8 mouse cellular contexts compared by ENCODE assay signal in the genomic region with DNA sequence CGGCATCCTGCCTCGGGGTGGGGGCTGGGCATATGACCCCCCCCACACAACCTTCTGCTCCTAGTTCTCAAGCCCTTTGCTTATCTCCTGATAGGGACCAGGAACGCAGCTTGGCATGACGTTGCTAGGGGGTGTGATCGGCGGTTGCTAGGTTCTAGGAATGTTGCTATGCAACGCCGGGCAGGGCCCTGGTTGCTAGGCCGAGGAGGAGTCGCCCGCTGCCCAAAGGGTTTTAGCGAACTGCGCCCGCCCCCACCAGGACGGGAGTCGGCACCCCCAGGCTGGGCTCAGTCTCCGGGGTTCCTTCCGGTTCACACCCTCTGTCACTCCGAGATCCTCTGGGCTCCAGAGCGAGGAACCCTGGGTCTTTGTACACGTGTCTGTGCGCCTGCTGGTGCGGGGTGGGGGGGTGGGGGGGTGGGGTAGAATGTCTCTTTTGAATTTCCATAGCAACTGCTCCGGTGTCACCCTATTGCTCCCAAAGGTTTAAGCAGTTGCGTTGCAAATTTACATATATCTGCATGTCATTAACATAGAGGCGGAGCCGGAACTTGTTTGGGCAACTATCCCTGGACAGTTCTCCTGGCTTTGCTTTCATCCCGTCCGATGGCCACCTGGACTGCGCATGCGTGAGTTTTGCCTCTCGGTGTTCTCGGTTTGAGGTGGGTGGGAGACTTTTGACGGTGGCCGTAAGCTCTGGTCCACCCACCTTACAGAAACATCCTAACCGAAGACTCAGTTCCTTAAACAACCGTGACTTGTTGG. TPM values are rescaled to one million over a fixed set of nuclear protein-coding genes. Genes with fewer than 3 reads are reported as not detected.
DNase-seq lines count a peak whose midpoint lies in the region; ATAC-seq and TF ChIP-seq lines count a peak whose summit lies in the region.

No protein-coding gene starts in this region.

- TF ChIP-seq CTCF in E14TG2a.4 (conservative IDR thresholded peaks at IDR 0.05; ENCODE audit: low read length), result no peak
- no peak for TF ChIP-seq CTCF in brain, embryonic 14.5 days (IDR thresholded peaks at IDR 0.05; ENCODE audit: borderline replicate concordance, extremely low read depth, insufficient read depth, insufficient read length)
- TF ChIP-seq CTCF in heart, postnatal 0 days (IDR thresholded peaks at IDR 0.05; ENCODE audit: low read depth), result no peak

- under 1% methylated on average over 37 of the region's 37 CpGs for WGBS in forebrain, embryonic 10.5 days
- 2% methylated on average over 37 of the region's 37 CpGs for WGBS in heart, postnatal 0 days
- WGBS in liver, embryonic 12.5 days (ENCODE audit: insufficient replicate concordance), result 2% methylated on average over 37 of the region's 37 CpGs

- no peak for TF ChIP-seq EP300 in heart, postnatal 0 days (IDR thresholded peaks at IDR 0.05; ENCODE audit: low read depth)

- no peak for TF ChIP-seq POLR2A in brain, embryonic 14.5 days (IDR thresholded peaks at IDR 0.05; ENCODE audit: borderline replicate concordance, extremely low read depth, insufficient read depth, insufficient read length, poor library complexity, severe bottlenecking)
- no peak for TF ChIP-seq POLR2A in myocyte (IDR thresholded peaks at IDR 0.05; ENCODE audit: insufficient read length, low read depth)

- no peaks in the 10 kb centered on the region for H3K79me2 ChIP-seq in myocyte (ENCODE audit: control insufficient read depth, insufficient read depth)

- ATAC-seq in heart, postnatal 0 days (ENCODE audit: insufficient read depth, low read depth), result peak; percentile 71
- ATAC-seq in liver, embryonic 12.5 days, result peak; percentile 51; the same call in 1 of the 2 replicates

- H3K4me3 ChIP-seq in E14TG2a.4 (replicated peaks; ENCODE audit: low read length) (peak overlapping the region; percentile 79), myocyte (peak overlapping the region; percentile 12)
- H3K4me3 ChIP-seq in forebrain, embryonic 10.5 days, result peak overlapping the region; percentile 60
- H3K4me3 ChIP-seq in heart, postnatal 0 days (ENCODE audit: low read depth, low read length), result peak overlapping the region; percentile 43
- peak overlapping the region; percentile 48 for H3K4me3 ChIP-seq in liver, embryonic 12.5 days

- H3K9me3 ChIP-seq in E14TG2a.4 (ENCODE audit: low read length), result no peaks in the 10 kb centered on the region
- no peaks in the 10 kb centered on the region for H3K9me3 ChIP-seq in forebrain, embryonic 10.5 days
- H3K9me3 ChIP-seq in heart, postnatal 0 days (replicated peaks; ENCODE audit: control insufficient read depth, low read length), result no peaks in the 10 kb centered on the region
- no peaks in the 10 kb centered on the region for H3K9me3 ChIP-seq in liver, embryonic 12.5 days (replicated peaks)

- H3K4me1 ChIP-seq in E14TG2a.4 (replicated peaks; ENCODE audit: low read depth, low read length), result peaks cover 42% of the 10 kb centered on the region
- peaks cover 29% of the 10 kb centered on the region for H3K4me1 ChIP-seq in forebrain, embryonic 10.5 days
- peaks cover 14% of the 10 kb centered on the region; the same call in 1 of the 2 replicates for H3K4me1 ChIP-seq in heart, postnatal 0 days (ENCODE audit: control insufficient read depth, insufficient read depth)
- peaks cover 15% of the 10 kb centered on the region for H3K4me1 ChIP-seq in liver, embryonic 12.5 days

- peak overlapping the region; percentile 79 for H3K27ac ChIP-seq in forebrain, embryonic 10.5 days
- H3K27ac ChIP-seq in heart, postnatal 0 days (ENCODE audit: low read depth), result no peak overlapping the region
- no peak overlapping the region for H3K27ac ChIP-seq in liver, embryonic 12.5 days

- H3K36me3 ChIP-seq in E14TG2a.4 (ENCODE audit: insufficient read depth, low read length) (no peaks in the 10 kb centered on the region), myocyte (ENCODE audit: control insufficient read depth, insufficient read depth) (no peaks in the 10 kb centered on the region)
- H3K36me3 ChIP-seq in forebrain, embryonic 10.5 days (replicated peaks), result no peaks in the 10 kb centered on the region
- H3K36me3 ChIP-seq in heart, postnatal 0 days (replicated peaks; ENCODE audit: control insufficient read depth, insufficient read depth, low read length), result no peaks in the 10 kb centered on the region
- H3K36me3 ChIP-seq in liver, embryonic 12.5 days, result no peaks in the 10 kb centered on the region

- peak; percentile 94 for DNase-seq in brain, embryonic 14.5 days (ENCODE audit: low read depth)
- DNase-seq in forebrain, embryonic 10.5 days (ENCODE audit: extremely low spot score, low spot score), result peak; percentile 87
- peak; percentile 61 for DNase-seq in heart, postnatal 0 days (ENCODE audit: low spot score)
- DNase-seq in kidney, postnatal 25 days, result peak; percentile 67 to 72
- peak; percentile 82 for DNase-seq in testis, postnatal 10 days (ENCODE audit: low spot score)

- H3K4me2 ChIP-seq in heart, postnatal 0 days (ENCODE audit: low read depth, low read length), result peak overlapping the region; percentile 90
- peak overlapping the region; percentile 76 for H3K4me2 ChIP-seq in liver, embryonic 12.5 days
- H3K4me2 ChIP-seq in myocyte (ENCODE audit: low read depth), result peak overlapping the region; percentile 96

- peak overlapping the region; percentile 31; the same call in 1 of the 2 replicates for H3K9ac ChIP-seq in heart, postnatal 0 days (replicated peaks; ENCODE audit: low read depth, low read length)
- 0 out of 2 replicates have a peak overlapping the region, but pooled peaks have one; percentile 3 for H3K9ac ChIP-seq in liver, embryonic 12.5 days

- H3ac ChIP-seq in myocyte (ENCODE audit: control insufficient read depth, insufficient read length), result no peak overlapping the region

- peaks cover 67% of the 10 kb centered on the region for H3K27me3 ChIP-seq in E14TG2a.4 (ENCODE audit: insufficient read depth, low read length)
- H3K27me3 ChIP-seq in forebrain, embryonic 10.5 days (ENCODE audit: poor library complexity, severe bottlenecking), result peaks cover 45% of the 10 kb centered on the region
- no peaks in the 10 kb centered on the region; the same call in 1 of the 2 replicates for H3K27me3 ChIP-seq in heart, postnatal 0 days (ENCODE audit: control insufficient read depth, insufficient read depth, low read length)
- peaks cover 73% of the 10 kb centered on the region for H3K27me3 ChIP-seq in liver, embryonic 12.5 days (replicated peaks)
- H3K27me3 ChIP-seq in myocyte (ENCODE audit: control insufficient read depth, insufficient read depth, insufficient read length), result peaks cover 29% of the 10 kb centered on the region

TF ChIP-seq in myocyte, 11 proteins besides CTCF, POLR2A, EP300 and RAD21:
- TF ChIP-seq POLR2AphosphoS2 (IDR thresholded peaks at IDR 0.05; ENCODE audit: insufficient read length, low read depth) (no peak), MYOD1 (IDR thresholded peaks at IDR 0.05; ENCODE audit: control insufficient read depth in 1 of 3, insufficient read length in 2 of 3, low read depth in 2 of 3) (no peak), TCF3 (IDR thresholded peaks at IDR 0.05; ENCODE audit: insufficient read length, low read depth) (no peak), REST (IDR thresholded peaks at IDR 0.05; ENCODE audit: insufficient read depth, insufficient read length) (no peak), MAX (IDR thresholded peaks at IDR 0.05; ENCODE audit: low read depth) (no peak), CEBPB (IDR thresholded peaks at IDR 0.05; ENCODE audit: insufficient read depth, poor library complexity, severe bottlenecking) (no peak)

RNA-seq across cellular contexts. Expression of a gene that starts 24.3 kb away (rescaled TPM):
- 126 and 152 TPM in 2 replicates for polyA plus RNA-seq in brain, embryonic 14.5 days (2012; rRNA removed)
- polyA plus RNA-seq in forebrain, embryonic 10.5 days (2016; fragmentation: Nextera tagmentation; extraction: Ambion mirVana), result 0.84 and 1.4 TPM in 2 replicates
- 7.3 and 10.6 TPM in 2 replicates for total RNA-seq in heart, postnatal 0 days (2014; rRNA removed; ENCODE audit: low replicate concordance)
- 0.48 and 0.59 TPM in 2 replicates for polyA plus RNA-seq in heart, postnatal 0 days (2015; fragmentation: Nextera tagmentation; extraction: Ambion mirVana)
- 0.17 and 0.92 TPM in 2 replicates for polyA plus RNA-seq in liver, embryonic 12.5 days (2016; fragmentation: Nextera tagmentation; extraction: Ambion mirVana)
- polyA plus RNA-seq in myocyte (2012; fragmentation: generic; extraction: Trizol), result 0.08 TPM

RNA-seq across cellular contexts. Expression of a gene that starts 31.3 kb away (rescaled TPM):
- 0.05 and 0.14 TPM in 2 replicates for polyA plus RNA-seq in brain, embryonic 14.5 days (2012; rRNA removed)
- not detected in 2 replicates for polyA plus RNA-seq in forebrain, embryonic 10.5 days (2016; fragmentation: Nextera tagmentation; extraction: Ambion mirVana)
- total RNA-seq in heart, postnatal 0 days (2014; rRNA removed; ENCODE audit: low replicate concordance), result 0.70 TPM in 1 of 2 replicates, not detected in the other
- 0.04 and 0.05 TPM in 2 replicates for polyA plus RNA-seq in heart, postnatal 0 days (2015; fragmentation: Nextera tagmentation; extraction: Ambion mirVana)
- polyA plus RNA-seq in liver, embryonic 12.5 days (2016; fragmentation: Nextera tagmentation; extraction: Ambion mirVana), result 0.04 TPM in 2 replicates
- polyA plus RNA-seq in myocyte (2012; fragmentation: generic; extraction: Trizol), result not detected

Comparison
In these comparisons a context has a peak if more than half of its experiments do, and no peak if none do; other contexts are left out.
1. H3K4me3 ChIP-seq: peak in every context shown above with its lines; median percentile 79 in E14TG2a.4; 60 in forebrain, embryonic 10.5 days; 48 in liver, embryonic 12.5 days; 43 in heart, postnatal 0 days; 12 in myocyte.
2. RNA of a gene that starts 24.3 kb away (polyA plus RNA-seq): 126 to 152 TPM in brain, embryonic 14.5 days; 0.84 to 1.4 TPM in forebrain, embryonic 10.5 days, 0.48 to 0.59 TPM in heart, postnatal 0 days, 0.17 to 0.92 TPM in liver, embryonic 12.5 days and 0.08 TPM in myocyte (single experiment); every median in the first group is over 10 times any median in the second.
3. Peak in every context shown above with its lines, with median percentiles within 50 percentile points of each other: DNase-seq and H3K4me2 ChIP-seq.